Mouse (Mus musculus) kidney, adult 2 months (tissue): ENCODE measurements around the gene Fam71b. TPM values are rescaled to one million over a fixed set of nuclear protein-coding genes. Genes with fewer than 3 reads are reported as not detected.

Experiments
- DNase-seq: peaks from one replicate; pipeline ENCODE4 v3.0.0; 2021
- H3K27ac ChIP-seq: fragments of 200-500 bp; 2 replicates; pipeline ENCODE4 v1.5.1; 2012; ENCODE audit warnings: low read depth, low read length, control low read depth, inconsistent platforms; ENCODE audit not compliant: insufficient read depth
- H3K27me3 ChIP-seq: fragments of 200-500 bp; replicated peaks from 2 replicates; pipeline ENCODE4 v1.6.1; 2012; ENCODE audit warnings: mild to moderate bottlenecking, moderate library complexity, low read length, inconsistent platforms; ENCODE audit not compliant: control insufficient read depth, insufficient read depth
- H3K36me3 ChIP-seq: fragments of 200-500 bp; 2 replicates; pipeline ENCODE4 v1.6.1; 2012; ENCODE audit warnings: mild to moderate bottlenecking, moderate library complexity, low read length, inconsistent platforms; ENCODE audit not compliant: control insufficient read depth, insufficient read depth
- H3K4me1 ChIP-seq: fragments of 200-500 bp; 2 replicates; pipeline ENCODE4 v1.6.1; 2011; ENCODE audit warnings: low read length; ENCODE audit not compliant: control insufficient read depth, insufficient read depth
- H3K4me3 ChIP-seq: fragments of 200-500 bp; 2 replicates; pipeline ENCODE4 v1.5.1; 2011; ENCODE audit warnings: mild to moderate bottlenecking, low read depth, low read length, control low read depth; ENCODE audit not compliant: insufficient read depth
- CTCF ChIP-seq: fragments of 200-500 bp; conservative IDR thresholded peaks from 2 replicates; pipeline ENCODE4 v1.5.1; 2011; ENCODE audit warnings: low read depth, mild to moderate bottlenecking, control low read depth, low read length, moderate library complexity, mixed read lengths; ENCODE audit not compliant: insufficient read depth, insufficient read length
- POLR2A ChIP-seq: fragments of 200-500 bp; IDR thresholded peaks from one replicate; pipeline ENCODE4 v1.6.1; 2011; ENCODE audit warnings: low read depth, low read length, control low read depth
- WGBS: fragments of 180-500 bp; shearing (Covaris S2); methylation state at CpG from one replicate; pipeline ENCODE4 v1.1.7; 2018; 5-methylcytosine and 5-hydroxymethylcytosine counted together
- polyA plus RNA-seq: library from polyadenylated mRNA; depleted of rRNA; stranded (reverse); fragments of >200 nt; gene quantifications from 2 replicates; pipeline ENCODE4 v1.2.3, GENCODE M21; 2012; rRNA removed

Fam71b gene
- 0.10 and 0.38 TPM in 2 replicates for polyA plus RNA-seq

GRCm38 (mm10) chr11:46396167-46396859 is at the start of gene Fam71b:
Fam71b (plus strand) TSS chr11:46396559.
- no peak for DNase-seq
- Histone ChIP-seq H3K4me3 (no peak within 1 kb of the TSS), H3K4me1 (no peaks in the 10 kb centered on the region), H3K27me3 (no peaks in the 10 kb centered on the region), H3K36me3 (no peaks in the 10 kb centered on the region), H3K27ac (no peak within 1 kb of the TSS)
- no peak for TF ChIP-seq POLR2A
- no peak for TF ChIP-seq CTCF
- whole genome bisulfite sequencing = 76% methylated on average over 13 of the region's 13 CpGs

GRCm38 (mm10) chr11:46347756-46348155 is 48.6 kb upstream of the Fam71b start:
- TF ChIP-seq CTCF = no peak
- TF ChIP-seq POLR2A = no peak
- no peak overlapping the region for H3K27ac ChIP-seq
- 61% methylated on average over 5 of the region's 5 CpGs for WGBS
- no peak overlapping the region for H3K4me3 ChIP-seq
- H3K4me1 ChIP-seq = no peaks in the 10 kb centered on the region
- no peaks in the 10 kb centered on the region for H3K27me3 ChIP-seq
- no peaks in the 10 kb centered on the region for H3K36me3 ChIP-seq
- no peak for DNase-seq

- no peaks in the 10 kb centered on the region for H3K27me3 ChIP-seq
- no peak for DNase-seq
- H3K4me1 ChIP-seq = no peaks in the 10 kb centered on the region
- no peak overlapping the region for H3K27ac ChIP-seq
- no peaks in the 10 kb centered on the region for H3K36me3 ChIP-seq
- TF ChIP-seq POLR2A = no peak
- no peak for TF ChIP-seq CTCF
- 88% methylated on average over 3 of the region's 3 CpGs for WGBS
- no peak overlapping the region for H3K4me3 ChIP-seq
These were observed 47.9 kb upstream of the Fam71b start for GRCm38 (mm10) chr11:46348416-46348815.

GRCm38 (mm10) chr11:46349681-46350410 is 46.5 kb upstream of the Fam71b start:
- TF ChIP-seq CTCF (no peak), POLR2A (no peak)
- DNase-seq = no peak
- Histone ChIP-seq H3K27ac (no peak overlapping the region), H3K27me3 (no peaks in the 10 kb centered on the region), H3K4me1 (no peaks in the 10 kb centered on the region), H3K36me3 (no peaks in the 10 kb centered on the region), H3K4me3 (no peak overlapping the region)
- WGBS = 64% methylated on average over 2 of the region's 2 CpGs

GRCm38 (mm10) chr11:46358369-46358768 is 38.0 kb upstream of the Fam71b start:
- no peak overlapping the region for H3K4me3 ChIP-seq
- H3K27me3 ChIP-seq = no peaks in the 10 kb centered on the region
- DNase-seq = no peak
- TF ChIP-seq POLR2A = no peak
- no peak overlapping the region for H3K27ac ChIP-seq
- H3K4me1 ChIP-seq = no peaks in the 10 kb centered on the region
- WGBS = 57% methylated on average over 1 of the region's 1 CpGs
- no peaks in the 10 kb centered on the region for H3K36me3 ChIP-seq

GRCm38 (mm10) chr11:46360991-46361665 is 35.2 kb upstream of the Fam71b start:
- Histone ChIP-seq H3K4me3 (no peak overlapping the region), H3K36me3 (no peaks in the 10 kb centered on the region), H3K27me3 (no peaks in the 10 kb centered on the region), H3K4me1 (no peaks in the 10 kb centered on the region), H3K27ac (no peak overlapping the region)
- no peak for TF ChIP-seq POLR2A
- TF ChIP-seq CTCF = no peak
- 85% methylated on average over 2 of the region's 2 CpGs for WGBS
- no peak for DNase-seq

GRCm38 (mm10) chr11:46362061-46363022 is 34.0 kb upstream of the Fam71b start:
- Histone ChIP-seq H3K36me3 (no peaks in the 10 kb centered on the region), H3K4me1 (no peaks in the 10 kb centered on the region), H3K4me3 (no peak overlapping the region), H3K27me3 (no peaks in the 10 kb centered on the region; the same call in 1 of the 2 replicates), H3K27ac (no peak overlapping the region)
- TF ChIP-seq POLR2A (no peak), CTCF (no peak)
- 70% methylated on average over 18 of the region's 18 CpGs for WGBS
- no peak for DNase-seq
